ENCODE assay signal across 31 mouse cellular contexts in genomic region chr12:55023284-55023683, GRCm38 (mm10). TPM values are rescaled to one million over a fixed set of nuclear protein-coding genes. Genes with fewer than 3 reads are reported as not detected.
"Had no signal": no experiment of that assay in that cellular context is flagged by ENCODE, and none has a peak within 500 bp of the region (broad histone marks: within the 10 kb centered on the region; RNA-seq: fewer than 3 reads in every experiment).

No protein-coding gene starts in this region.

- H3K9ac ChIP-seq: heart, embryonic 13.5 days; heart, embryonic 15.5 days; hindbrain, embryonic 12.5 days; hindbrain, embryonic 14.5 days; intestine, embryonic 15.5 days; limb, embryonic 12.5 days had no signal

- H3K4me1 ChIP-seq: heart, embryonic 13.5 days; heart, embryonic 15.5 days; hindbrain, embryonic 10.5 days; hindbrain, embryonic 12.5 days; intestine, embryonic 15.5 days; limb, embryonic 12.5 days had no signal

- H3K27me3 ChIP-seq: heart, embryonic 13.5 days; heart, embryonic 15.5 days; hindbrain, embryonic 12.5 days; intestine, embryonic 15.5 days; limb, embryonic 12.5 days had no signal

- H3K4me2 ChIP-seq: heart, embryonic 11.5 days; heart, embryonic 13.5 days; heart, embryonic 15.5 days; hindbrain, embryonic 12.5 days; hindbrain, embryonic 14.5 days; intestine, embryonic 15.5 days; limb, embryonic 12.5 days had no signal

- H3K27ac ChIP-seq: gastrocnemius, adult 2 months; heart, adult 2 months; heart, embryonic 13.5 days; heart, embryonic 15.5 days; hindbrain, embryonic 10.5 days; hindbrain, embryonic 12.5 days; hindbrain, embryonic 14.5 days; intestine, embryonic 15.5 days; layer of hippocampus, adult 2 months; left cerebral cortex, adult 2 months; limb, embryonic 10.5 days; limb, embryonic 12.5 days had no signal

- H3K9me3 ChIP-seq: heart, embryonic 13.5 days; heart, embryonic 15.5 days; hindbrain, embryonic 10.5 days; hindbrain, embryonic 12.5 days; intestine, embryonic 15.5 days; limb, embryonic 10.5 days; limb, embryonic 12.5 days had no signal

- H3K4me3 ChIP-seq: gastrocnemius, adult 2 months; heart, adult 2 months; heart, embryonic 13.5 days; heart, embryonic 15.5 days; hindbrain, embryonic 10.5 days; hindbrain, embryonic 12.5 days; intestine, embryonic 15.5 days; layer of hippocampus, adult 2 months; left cerebral cortex, adult 2 months; limb, embryonic 10.5 days; limb, embryonic 12.5 days had no signal

- ATAC-seq: hindbrain, embryonic 16.5 days; inflammation-experienced regulatory T-cells, adult 6 months; intestine, embryonic 15.5 days; intestine, postnatal 0 days had no signal

- DNase-seq: gastrocnemius, adult 2 months; gastrocnemius, postnatal 10 days; gastrocnemius, postnatal 25 days; heart, adult 2 months; heart, postnatal 14 days; heart, postnatal 4 days; kidney, adult 18-20 months; kidney, adult 8-10 months; kidney, postnatal 10 days; kidney, postnatal 25 days; kidney, postnatal 4 days; liver had no signal

- H3K36me3 ChIP-seq: heart, embryonic 13.5 days; heart, embryonic 15.5 days; hindbrain, embryonic 10.5 days; hindbrain, embryonic 12.5 days; intestine, embryonic 15.5 days; limb, embryonic 10.5 days; limb, embryonic 12.5 days had no signal

RNA-seq across cellular contexts. Expression of gene Gm20403, which starts 37.0 kb away (rescaled TPM):
- polyA plus RNA-seq: frontal cortex, adult 2 months; heart, adult 2 months; heart, embryonic 11.5 days; heart, embryonic 13.5 days; heart, embryonic 15.5 days; heart, postnatal 0 days; hindbrain, embryonic 10.5 days; hindbrain, embryonic 12.5 days; hindbrain, embryonic 14.5 days; hindbrain, embryonic 16.5 days; inflammation-experienced regulatory T-cells, adult 6 months; intestine, embryonic 15.5 days; intestine, postnatal 0 days; kidney, embryonic 14.5 days; kidney, embryonic 16.5 days; limb, embryonic 10.5 days; limb, embryonic 12.5 days; limb, embryonic 14.5 days had no signal
